Mouse (Mus musculus): ENCODE measurements at regions not wholly inside any gene's neighbourhood (a gene's known extent, or its start where the extent isn't known, plus 50 kb on each side); places are given as distances from the start of the nearest gene placed in this dataset.

DNA sequence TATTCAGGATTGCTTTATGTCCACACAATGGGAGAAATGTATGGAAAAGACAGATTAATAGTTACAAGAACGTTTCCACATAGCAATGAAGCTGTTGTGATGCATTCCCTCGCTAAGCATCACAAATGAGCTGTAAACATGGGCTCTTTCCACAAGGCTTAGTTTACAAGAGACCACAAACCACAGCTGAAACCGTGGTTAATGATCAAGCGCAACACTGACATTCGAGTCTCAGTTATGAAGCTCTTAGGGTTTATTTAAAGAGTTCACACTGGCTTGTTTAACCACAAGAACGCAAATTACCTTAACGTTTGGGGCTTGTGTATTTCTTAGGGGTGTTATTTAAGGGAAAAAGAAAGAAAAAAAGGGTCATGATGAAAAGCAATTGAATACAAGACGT is 727.3 kb upstream of the Frg1 start:
- DNase-seq = no peak

- no peak for DNase-seq
Measured at GRCm38 (mm10) chr8:42107582-42107981, 690.7 kb upstream of the Frg1 start.

- no peak for DNase-seq
Measured at GRCm38 (mm10) chr8:42069314-42069713, 652.4 kb upstream of the Frg1 start.

DNA sequence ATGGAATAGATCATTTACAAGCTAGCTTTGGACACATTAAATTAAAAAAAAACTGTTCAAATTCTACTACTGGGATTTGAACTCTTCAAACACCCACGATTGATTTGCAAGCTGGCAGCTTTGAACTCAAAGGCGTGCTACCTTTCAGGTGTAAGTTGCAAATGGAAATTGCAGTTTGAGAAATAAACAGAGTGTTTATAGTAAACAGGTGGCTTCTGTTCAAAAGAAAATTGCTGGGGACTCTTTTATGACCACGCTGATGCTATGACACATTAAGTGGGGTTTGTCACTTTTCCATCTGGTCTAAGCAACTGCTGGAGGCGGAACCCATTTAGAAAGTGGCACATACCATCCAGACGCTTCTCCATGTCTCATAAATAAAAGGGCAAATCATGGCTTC is 626.7 kb upstream of the Frg1 start:
- no peak for DNase-seq

DNA sequence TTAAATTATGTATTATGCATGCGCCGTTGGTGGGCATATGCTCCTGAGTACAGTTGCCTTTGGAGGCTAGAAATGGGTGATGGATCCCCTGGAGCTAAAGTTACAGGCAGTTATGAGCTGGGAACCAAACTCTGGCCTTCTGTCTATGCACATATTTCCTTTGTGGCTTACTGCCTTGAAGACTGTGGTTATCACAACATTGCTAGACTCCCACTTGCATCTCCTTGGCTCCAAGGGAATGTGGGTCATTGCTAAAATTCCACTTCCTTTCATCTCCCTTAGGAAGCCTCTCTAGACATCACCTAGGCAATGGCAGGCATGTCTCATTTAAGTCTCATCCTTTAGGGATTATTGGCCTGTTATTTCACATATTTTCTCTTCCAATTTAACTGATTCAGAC is 622.4 kb upstream of the Frg1 start:
- DNase-seq = no peak

GRCm38 (mm10) chr8:42026934-42027333 is 610.1 kb upstream of the Frg1 start:
- DNase-seq = no peak

DNA sequence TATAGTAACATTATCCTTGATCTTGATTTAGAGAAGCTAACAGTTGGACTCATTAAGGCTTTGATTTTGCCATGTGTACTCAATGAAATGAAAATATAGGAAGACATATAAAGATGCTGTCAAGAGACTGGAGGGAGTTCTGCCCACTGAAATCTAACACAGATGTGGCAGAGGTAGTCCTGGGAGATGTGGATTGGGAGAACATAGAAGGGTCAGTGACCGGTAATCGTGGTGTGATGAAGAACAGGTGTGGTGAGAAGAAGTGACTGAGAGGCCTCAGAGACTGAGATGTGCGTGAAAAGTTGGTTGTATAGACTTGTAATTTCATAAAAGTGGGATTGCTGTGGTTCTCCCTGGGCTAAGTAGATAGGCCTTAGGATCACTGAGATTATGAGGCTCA is 600.9 kb upstream of the Frg1 start:
- DNase-seq = no peak

- DNase-seq = no peak
Measured at GRCm38 (mm10) chr8:42003170-42003569, 586.3 kb upstream of the Frg1 start.

DNA sequence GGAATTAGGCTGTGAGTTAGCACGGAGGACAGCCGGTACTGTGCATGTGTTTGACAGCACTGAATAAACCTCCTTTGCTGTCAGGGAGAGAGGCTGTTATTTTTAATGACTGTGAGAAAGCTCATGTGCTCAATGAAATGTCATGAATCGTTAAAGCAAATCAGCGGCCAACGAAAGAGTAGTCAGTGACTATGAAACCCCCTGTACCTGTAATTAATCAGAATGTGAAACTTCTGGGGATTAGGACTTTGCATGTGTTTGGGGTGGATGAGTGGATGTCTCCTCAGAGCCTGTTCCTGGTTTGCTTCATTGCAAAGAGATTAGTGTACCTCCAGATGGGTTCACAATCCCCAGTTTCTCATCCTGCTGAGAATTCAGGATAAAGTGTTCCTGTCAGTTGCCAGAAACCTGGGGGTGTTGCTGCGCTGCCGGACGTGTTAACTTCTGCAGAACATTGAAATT is 572.2 kb upstream of the Frg1 start:
- no peak for DNase-seq

GRCm38 (mm10) chr8:41988216-41988615 is 571.3 kb upstream of the Frg1 start:
- DNase-seq = no peak

DNA sequence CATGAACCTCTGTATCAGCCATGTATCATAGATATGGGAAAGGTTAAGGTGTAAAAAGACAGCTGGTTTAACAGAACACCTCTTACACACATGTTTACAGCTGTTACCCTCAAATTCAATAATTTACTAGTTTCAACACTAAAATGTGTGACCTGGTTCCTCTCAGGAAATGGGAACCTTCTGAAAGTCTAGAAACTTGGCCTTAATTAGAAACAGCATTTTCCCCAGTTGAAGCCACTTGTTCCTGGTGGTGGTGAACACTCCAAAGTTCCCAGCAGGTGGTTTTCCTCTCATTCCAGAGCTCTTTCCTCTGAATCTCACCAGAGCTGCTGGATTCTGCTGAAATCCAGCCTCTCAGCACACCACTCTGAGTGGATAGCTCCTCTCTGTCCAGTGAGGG is 570.5 kb upstream of the Frg1 start:
- DNase-seq = no peak

GRCm38 (mm10) chr8:41972416-41972815 is 555.5 kb upstream of the Frg1 start:
- DNase-seq = no peak

DNA sequence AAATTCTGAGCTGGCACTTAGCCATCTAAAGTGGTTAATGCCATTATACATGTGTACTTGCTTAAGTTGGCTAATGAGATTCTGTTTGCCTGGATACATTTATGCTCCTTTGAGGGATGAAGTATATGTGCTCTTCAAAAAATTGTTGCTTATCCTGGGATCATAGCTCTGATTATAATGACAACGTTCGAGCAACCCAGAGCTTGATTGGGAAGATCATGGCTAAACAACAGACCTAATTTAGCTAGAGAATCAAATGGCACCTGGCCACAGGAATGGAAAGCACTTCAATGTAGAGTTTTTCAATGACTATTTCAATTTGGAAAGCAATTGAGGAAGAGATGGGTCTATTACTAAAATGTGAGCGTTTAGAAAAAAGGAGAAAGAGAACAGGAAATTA is 553.7 kb upstream of the Frg1 start:
- no peak for DNase-seq

- DNase-seq = no peak
Measured at GRCm38 (mm10) chr8:41969408-41969807, 552.5 kb upstream of the Frg1 start.

GRCm38 (mm10) chr8:41964088-41964487 is 547.2 kb upstream of the Frg1 start:
- no peak for DNase-seq

DNA sequence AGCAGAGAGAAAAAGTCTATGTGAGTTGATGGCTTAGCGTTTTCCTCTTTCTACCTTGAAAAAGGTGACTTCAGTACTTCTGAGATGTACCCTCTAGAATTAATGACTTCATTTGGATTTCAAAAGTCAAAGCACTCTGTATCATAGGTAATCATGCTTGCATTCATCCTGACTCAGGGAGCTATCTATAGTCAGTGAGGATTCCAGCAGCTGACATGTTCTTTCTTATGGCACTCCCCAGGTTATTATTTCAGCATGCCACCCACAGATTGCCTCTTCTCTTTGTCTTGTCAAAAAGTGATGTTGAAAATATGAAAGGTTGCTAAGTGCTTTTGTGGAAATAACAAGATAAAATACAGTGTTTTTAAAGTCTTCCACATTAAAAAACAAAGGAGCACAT is 540.0 kb upstream of the Frg1 start:
- DNase-seq = no peak

DNA sequence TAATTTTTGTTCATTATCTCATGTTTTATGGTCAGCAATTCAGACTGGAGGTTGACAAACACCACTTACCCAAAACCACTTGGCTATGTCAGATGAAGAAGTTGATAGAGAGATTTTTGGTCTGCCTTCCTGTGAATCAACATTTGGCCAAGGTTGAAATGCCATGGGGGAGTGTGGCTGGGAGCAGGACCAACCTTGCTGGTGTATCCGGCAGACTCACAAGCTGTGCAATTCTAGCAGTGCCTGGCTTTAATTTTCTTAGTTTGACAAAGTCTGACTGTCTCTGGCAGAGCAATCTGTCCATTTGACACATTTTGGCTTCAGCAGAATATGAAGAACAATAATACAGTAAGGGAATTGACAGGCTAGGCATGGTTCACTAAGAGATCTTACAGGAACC is 533.9 kb upstream of the Frg1 start:
- DNase-seq = no peak

DNA sequence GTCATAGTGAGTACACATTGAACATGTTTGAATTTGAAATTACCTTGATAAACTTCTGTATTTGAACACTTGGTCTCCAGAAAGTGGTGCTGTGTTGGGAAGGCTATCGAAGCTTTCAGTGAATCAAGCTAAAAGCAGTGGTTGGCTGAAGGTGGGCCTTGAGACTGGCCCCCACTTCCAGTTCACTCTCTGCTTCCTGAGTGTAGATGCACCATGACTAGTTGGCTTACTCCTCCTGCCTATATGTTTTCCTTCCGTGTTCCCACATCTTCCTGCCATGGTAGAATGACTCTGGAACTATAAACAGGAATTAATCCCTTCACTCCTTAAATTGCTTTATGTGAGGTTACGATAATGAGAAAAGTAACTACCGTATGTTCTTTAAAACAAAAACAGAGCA is 522.4 kb upstream of the Frg1 start:
- no peak for DNase-seq

- no peak for DNase-seq
Measured at GRCm38 (mm10) chr8:41921106-41921505, 504.2 kb upstream of the Frg1 start.

DNA sequence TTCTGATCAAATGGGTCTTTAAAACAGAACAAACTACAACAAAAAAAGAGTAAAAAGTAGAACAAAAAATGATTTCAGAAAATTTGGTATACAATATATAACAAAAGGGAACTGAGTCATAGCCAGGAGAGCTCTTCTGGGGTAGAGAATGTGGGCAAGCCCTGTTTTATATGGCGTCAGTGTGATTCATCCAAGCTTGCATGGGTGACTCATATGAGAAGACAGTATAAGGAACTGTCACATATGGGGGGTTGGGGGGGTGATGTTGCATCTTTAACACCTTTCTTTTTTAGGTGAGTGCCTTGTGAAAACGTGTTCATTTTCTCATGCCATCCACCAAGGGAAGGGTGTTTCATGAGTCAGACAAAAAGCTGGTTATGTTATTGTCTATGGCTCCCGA is 503.7 kb upstream of the Frg1 start:
- DNase-seq = no peak

- no peak for DNase-seq
Measured at GRCm38 (mm10) chr8:41878029-41878748, 461.3 kb upstream of the Frg1 start.

DNA sequence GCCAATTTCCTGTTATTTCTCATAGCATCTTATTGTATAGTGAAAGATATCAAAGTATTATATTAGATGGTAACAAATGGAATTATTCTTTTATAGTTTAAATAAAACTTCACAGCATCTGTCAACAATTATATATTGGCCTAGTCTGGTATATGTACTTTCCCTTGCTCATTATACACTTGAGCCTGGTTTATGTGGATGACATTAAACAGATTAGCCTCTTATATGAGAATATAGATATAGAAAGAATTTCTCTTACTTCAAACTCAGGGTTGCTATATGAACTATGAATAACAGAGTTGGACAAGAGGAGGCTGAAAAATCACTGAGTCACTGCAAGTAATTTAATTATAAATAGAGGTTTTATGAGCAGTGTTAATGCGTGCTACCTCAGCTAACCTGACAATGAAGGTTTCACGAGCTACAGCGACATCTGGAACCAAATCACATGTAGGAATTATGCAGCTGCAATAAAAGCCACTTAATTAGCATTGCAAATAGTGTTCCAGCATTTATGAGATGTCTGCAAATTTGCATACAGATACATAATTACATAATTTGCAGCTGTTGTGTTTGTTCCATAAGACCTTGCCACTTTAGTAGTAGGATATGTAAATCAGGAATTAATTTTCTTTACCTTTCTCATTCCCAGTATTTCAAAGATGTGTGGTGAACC is 452.9 kb upstream of the Frg1 start:
- no peak for DNase-seq

- no peak for DNase-seq
Measured at GRCm38 (mm10) chr8:41860918-41861317, 444.0 kb upstream of the Frg1 start.

DNA sequence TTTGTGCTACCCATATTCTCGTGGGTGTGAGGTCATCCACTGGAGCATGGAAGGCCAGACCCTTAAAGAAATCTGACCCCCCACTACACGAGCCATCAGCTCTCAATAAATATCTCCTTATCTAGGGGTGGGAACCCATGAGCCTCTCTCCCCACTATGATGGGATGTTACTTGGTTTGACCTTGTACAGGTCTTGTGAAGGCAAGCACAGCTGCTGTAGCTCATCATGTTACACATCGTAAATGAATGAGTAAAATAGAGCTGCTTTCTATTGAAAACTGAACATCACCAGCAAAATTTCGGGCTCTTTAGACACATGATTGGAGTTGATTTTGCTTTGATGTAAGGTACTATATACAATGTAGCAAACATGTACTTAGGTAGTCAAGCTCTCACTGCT is 414.8 kb upstream of the Frg1 start:
- DNase-seq = no peak

GRCm38 (mm10) chr8:41830407-41830806 is 413.5 kb upstream of the Frg1 start:
- DNase-seq = no peak
